Mouse (Mus musculus) lung, adult 18-20 months (tissue): Measurements from ENCODE around the gene Hist1h2ak.
"Not testable (repeated sequence)": the region's sequence is repeated elsewhere in the genome, so short reads cannot be mapped to it uniquely, and the experiment has no call there.

ENCODE experiments used
- DNase-seq, 2 experiments: peaks; one replicate each; pipeline ENCODE4 v3.0.0; 2022; ENCODE audit warnings: mixed read lengths in 2 of 2

Gene Hist1h2ak

GRCm38 (mm10) chr13:21753524-21754285, at the start of gene Hist1h2ak, which contains the start of gene Hist1h2bn:
TSS of gene Hist1h2ak (minus strand) at chr13:21753827.
TSS of gene Hist1h2bn (plus strand) at chr13:21754123.
- DNase-seq: peak; percentile 18 to 59

- DNase-seq: not testable (repeated sequence)
Measured at GRCm38 (mm10) chr13:21803058-21803457, 49.4 kb upstream of the Hist1h2ak start.

- not testable (repeated sequence) for DNase-seq
Measured at GRCm38 (mm10) chr13:21797163-21797562, 43.5 kb upstream of the Hist1h2ak start.

DNA sequence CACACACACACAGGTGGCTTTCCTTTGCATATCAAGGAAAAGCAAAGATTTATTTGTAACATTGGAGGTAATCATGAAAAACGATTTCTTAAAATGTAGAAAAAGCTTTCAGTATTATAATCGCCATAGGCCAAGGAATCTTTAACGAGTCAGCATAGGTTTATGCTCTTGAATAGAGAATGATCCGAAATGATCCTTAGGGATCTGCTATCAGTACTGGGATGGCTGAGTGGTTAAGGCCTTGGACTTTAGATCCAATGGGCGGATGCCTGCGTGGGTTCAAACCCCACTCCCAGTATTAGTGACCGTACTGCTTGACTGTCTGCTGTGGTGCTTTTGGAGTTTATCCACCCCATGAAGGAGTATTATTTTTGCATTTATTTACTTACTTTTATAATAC, 42.0 kb upstream of the Hist1h2ak start:
- no peak for DNase-seq

- no peak for DNase-seq
Measured at GRCm38 (mm10) chr13:21790601-21791283, 37.1 kb upstream of the Hist1h2ak start.

DNA sequence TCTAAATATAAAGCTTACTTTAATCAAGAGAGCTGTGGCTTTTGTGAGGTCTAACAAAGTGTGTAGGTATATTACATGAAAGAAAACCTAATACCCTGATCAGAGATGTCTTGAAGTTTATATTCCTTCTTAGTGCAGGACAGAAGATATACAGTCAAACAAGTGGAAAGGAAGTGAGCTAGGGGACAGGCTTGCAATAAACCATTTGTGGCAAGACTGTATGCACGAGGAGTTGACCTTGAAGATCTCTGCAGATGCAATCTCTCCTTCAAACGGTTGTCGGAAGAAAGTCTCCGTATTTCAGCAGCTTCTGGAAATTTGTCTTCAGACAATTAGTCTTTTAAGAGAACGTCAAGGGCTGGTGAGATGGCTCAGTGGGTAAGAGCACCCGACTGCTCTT, 36.3 kb upstream of the Hist1h2ak start:
- no peak for DNase-seq

GRCm38 (mm10) chr13:21787760-21788593, 34.4 kb upstream of the Hist1h2ak start:
- no peak for DNase-seq

GRCm38 (mm10) chr13:21786899-21787629, 33.4 kb upstream of the Hist1h2ak start, which contains the start of the genes Hist1h2an and Hist1h2bp:
TSS of gene Hist1h2an (minus strand) at chr13:21787218.
TSS of gene Hist1h2bp (plus strand) at chr13:21787461.
- DNase-seq: peak; percentile 77 to 88

GRCm38 (mm10) chr13:21786189-21786898, 32.7 kb upstream of the Hist1h2ak start:
- DNase-seq: no peak

DNA sequence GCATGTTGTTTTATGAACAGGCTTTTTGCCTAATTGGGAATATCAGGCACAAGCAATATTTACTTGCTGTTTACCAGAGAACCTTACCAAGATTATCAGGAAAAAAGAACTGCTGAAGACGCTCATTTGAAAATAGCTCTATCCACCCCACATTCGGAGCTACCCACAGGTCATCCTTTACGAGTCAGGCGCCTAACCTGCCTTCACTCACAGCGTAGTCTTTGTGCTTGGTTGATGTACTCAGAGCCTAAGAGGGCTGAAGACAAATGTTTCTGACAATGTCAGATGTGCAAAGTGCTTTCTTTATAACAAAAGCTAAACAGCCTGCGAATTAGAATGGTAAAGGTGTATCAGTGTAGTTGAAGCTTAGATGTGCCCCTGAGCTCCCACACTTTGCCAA, 30.7 kb upstream of the Hist1h2ak start:
- no peak for DNase-seq

DNA sequence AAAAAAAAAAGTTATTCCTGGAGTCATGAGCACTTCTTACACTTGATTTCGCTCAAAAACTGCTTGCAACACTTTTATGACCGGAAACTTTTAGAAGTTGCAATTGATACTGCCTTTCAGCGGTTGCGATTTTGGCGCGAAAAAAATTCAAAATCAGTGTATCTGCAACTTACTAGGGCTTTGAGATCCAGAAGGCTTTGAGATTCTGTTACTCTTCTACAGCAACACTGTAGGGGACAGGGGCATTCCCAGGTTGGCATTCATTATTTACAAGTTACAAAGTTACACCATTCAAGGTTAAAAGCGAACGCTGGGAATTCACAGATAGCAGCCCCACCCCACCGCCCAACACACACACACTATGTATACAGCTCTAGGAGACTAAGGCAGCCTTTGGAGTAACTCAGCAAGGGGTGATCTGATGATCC, 30.1 kb upstream of the Hist1h2ak start:
- peak in 1 of 2 experiments; percentile 7 for DNase-seq

DNA sequence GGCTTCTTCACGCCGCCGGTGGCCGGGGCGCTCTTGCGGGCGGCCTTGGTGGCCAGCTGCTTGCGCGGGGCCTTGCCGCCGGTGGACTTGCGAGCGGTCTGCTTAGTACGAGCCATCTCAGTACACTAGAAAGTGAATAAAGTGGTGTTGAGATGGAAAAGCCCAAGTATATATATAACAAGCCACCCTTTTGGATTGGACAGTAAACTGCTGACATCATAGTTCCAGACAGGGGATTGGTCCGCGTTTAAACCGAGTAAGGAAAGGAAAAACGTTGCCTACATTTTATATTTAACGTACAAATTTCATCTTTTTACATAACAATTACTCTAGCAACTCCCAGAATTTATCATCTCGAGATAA, 29.6 kb upstream of the Hist1h2ak start, which contains the start of gene Hist1h3i:
Gene Hist1h3i (minus strand): TSS at position 116 of the 363 bp plus-strand sequence.
- DNase-seq: peak; percentile 12 to 27

DNA sequence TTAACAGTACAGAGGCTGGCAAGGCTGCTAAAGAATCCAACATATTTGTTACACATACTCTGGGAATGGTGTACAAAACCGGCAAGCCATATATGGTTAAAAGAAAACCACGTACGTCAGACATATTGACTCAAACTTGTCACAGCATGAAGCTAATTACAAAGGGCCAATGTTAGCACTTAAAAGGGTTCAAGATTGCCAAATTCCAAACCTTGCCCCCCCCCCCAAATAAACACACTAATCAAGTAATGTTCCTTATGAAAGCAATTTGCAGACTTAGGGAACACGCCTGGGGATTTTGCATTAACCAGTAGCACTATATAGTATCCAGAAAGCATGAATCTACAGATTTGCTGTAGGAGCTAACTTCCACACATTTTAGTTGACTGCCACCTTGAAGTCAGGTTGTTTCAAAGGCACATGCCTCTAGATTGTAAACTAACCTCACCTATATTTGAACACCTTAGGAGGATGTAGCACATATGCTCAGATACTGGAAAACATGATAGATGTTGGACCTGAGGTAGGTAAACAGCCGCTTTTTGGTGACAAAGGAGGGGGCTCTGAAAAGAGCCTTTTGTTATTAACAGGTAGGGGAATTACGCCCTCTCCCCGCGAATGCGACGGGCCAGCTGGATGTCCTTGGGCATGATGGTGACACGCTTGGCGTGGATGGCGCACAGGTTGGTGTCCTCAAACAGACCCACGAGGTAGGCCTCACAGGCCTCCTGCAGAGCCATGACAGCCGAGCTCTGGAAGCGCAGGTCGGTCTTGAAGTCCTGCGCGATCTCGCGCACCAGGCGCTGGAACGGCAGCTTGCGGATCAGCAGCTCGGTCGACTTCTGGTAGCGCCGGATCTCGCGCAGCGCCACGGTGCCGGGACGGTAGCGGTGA, 29.0 kb upstream of the Hist1h2ak start:
- DNase-seq: not testable (repeated sequence)

- DNase-seq: no peak
Measured at GRCm38 (mm10) chr13:21781639-21782038, 28.0 kb upstream of the Hist1h2ak start.

- DNase-seq: no peak
Measured at GRCm38 (mm10) chr13:21781021-21781555, 27.5 kb upstream of the Hist1h2ak start.

DNA sequence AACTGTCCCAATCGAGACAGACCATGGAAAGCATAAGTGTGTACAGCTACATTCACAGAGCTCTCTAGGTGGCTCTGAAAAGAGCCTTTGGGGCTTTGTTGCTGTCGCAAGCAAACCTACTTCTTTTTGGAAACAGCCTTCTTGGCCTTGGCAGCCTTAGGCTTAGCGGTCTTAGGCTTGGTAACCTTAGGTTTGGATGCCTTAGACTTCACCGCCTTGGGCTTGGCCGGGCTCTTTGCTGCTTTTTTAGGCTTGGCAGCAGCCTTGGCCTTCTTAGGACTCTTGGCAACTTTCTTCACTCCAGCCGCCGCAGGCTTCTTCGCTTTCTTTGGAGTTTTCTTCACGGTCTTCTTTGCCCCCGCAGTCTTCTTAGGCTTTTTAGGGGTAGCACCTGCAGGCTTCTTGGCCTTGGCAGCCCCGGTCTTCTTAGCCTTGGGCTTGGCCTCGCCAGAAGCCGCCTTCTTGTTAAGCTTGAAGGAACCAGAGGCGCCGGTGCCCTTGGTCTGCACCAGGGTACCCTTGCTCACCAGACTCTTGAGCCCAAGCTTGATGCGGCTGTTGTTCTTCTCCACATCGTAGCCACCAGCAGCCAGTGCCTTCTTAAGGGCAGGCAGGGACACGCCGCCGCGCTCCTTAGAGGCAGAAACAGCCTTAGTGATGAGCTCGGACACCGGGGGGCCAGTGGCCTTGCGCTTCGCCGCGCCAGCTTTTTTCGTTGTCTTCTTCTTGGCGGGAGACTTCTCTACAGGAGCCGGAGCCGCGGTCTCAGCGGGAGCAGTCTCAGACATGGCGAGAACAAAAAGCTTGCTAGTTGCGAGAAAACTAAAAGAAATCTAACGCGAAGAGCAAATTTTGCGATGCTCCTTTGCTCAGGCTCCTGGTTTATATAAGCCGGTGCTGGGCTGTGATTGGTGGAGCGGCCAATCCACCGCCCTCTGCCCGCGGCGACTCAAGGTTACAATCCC, 26.4 kb upstream of the Hist1h2ak start, which contains the start of gene Hist1h1b:
Gene Hist1h1b (minus strand): TSS at position 859 of the 965 bp plus-strand sequence.
- DNase-seq: peak in 1 of 2 experiments; percentile 20

DNA sequence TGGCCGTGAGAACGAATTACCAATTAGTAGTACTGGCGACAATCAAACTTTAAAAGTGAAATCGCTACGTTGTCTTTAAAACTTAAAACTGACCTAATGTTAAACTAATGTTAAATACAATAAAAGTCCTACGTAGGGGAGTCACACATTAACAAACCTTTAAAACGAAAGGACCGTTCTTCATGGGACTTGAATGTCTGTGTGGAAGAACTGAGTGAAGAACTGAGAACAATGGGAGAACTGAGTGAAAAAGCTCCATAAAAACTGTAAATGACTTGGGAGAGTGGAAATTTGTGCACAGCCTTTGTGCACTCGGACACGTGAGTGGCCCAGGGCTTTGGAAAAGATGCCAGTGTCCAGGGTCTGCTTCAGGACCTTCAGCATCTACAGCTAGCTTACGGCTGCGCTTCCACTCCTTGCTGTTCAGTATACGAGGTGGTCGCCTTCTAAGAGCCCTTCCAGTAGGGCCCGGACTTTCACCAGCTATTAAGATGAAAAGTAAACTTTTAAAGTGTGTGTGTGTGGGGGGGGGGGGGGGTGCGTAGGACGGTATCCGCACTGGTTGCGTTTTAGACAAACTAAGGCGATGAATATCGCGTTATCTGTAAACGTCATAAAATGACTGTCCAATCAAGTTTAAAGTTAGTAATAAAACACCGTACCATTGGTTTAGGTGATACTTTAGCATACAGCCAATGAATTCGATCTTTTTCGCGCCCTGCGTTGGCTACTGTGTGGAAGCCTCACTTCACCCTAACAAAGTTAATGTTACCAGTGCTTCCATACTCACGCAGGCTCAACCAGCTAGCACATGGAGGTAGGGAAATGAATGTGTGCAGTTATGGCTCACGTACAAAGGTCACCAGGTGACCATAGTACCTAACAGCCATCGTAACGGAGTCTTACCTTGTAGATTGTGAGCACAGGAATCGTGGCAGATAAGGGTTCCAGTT, 25.5 kb upstream of the Hist1h2ak start:
- DNase-seq: peak; percentile 29 to 53
